Mouse (Mus musculus): ENCODE results near the gene Diablo. TPM values are rescaled to one million over a fixed set of nuclear protein-coding genes. Genes with fewer than 3 reads are reported as not detected.

Gene Diablo
- polyA plus RNA-seq (2017; shearing (Covaris generic)): 117 TPM

DNA sequence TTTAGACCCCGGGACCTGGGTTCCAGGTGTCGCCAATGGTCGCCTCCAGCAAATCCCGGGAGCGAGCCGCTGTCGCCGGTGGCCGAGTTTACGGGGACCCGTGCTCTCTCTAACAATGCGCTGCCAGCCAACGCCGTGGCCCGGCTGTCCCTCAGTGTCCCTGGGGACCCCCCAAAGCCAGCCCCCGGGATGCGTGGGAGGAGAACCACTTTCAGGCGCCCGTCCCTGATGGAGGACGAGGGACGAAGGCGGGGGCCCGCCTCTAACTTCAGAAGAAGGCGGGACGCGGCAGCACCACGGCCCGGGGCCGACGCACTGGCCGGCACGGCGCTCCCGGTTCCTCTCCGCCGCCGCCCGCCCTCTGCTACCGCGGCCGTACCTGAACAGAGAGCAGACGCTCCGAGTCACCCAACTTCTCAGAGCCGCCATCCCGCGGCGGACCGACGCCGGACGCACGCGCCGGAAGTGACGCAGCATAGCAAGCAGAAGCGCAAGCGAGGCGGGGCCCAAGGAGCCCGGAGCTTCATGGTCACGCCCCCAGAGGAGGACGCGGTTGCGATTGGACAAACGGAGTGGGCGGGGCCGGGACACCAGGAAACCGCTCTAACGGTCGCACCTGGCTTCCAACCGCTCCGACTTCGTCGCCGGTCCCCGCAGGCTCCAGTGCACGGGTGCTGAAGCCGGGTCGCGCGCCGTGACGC is at the start of gene Diablo:
Diablo (minus strand) TSS at position 485 of the 701 bp plus-strand sequence.

DNA sequence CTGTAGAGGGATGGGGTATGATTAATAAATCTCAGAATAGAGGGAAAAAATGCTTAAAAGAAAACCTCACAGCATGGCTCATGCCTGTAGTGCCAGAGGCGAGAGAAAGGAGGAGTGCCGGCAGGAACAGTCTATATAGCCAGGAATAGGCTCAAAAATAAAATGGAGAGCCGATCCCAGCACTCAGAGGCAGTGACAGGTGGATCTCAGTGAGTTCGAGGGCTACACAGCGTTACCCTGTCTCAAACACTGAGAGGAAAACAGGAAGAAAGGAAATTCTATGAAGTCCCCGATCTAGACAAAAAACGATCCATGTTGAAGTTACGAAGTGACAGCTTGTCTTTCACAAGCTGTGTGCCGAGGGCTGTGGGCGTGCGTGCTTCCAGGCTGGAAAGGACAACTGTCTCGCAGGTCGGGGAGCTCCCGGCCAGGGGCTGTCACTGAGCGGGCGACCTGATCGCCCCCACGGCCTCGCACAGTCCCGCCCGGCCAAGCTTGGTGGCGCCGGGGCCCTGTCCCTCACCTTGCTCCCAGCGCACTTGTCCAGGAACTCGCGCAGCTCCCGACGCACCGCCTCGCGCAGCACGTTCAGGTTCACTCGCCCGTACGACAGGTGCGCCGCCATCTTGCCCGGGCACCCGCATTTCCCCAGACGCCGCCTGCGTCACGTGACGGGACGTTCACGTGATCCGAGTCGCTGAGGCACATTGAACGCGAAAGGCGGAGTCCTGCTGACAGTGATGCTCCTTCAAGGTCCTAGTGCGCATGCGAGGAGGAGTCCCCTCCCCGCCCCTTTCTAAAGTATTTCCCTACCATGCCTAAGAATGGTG is 48.6 kb upstream of the Diablo start, which contains the start of gene Vps33a:
Vps33a (minus strand) TSS at position 682 of the 830 bp plus-strand sequence.

DNA sequence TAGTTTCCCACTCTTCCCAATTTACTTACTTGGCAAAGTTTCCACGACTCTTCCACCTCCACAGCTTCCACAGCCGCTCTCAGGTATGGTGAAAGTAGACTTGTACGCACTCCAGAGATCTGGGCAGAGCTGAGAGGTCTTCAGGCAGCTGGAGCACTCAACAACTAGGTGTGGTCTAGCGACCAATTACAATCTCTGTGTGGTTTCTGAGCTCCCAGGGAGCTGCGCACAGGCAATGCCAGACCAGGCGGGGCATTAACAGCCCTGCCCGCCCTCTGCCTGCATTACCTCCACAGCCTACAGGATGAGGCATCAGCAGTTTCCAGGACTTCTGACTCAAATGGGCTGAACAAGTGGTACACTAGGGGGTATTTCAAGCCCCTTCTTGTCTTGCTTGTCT is 1.3 kb upstream of the Diablo start, which contains the start of gene Gm49027:
Gm49027 (minus strand) TSS at position 208 of the 400 bp plus-strand sequence.

DNA sequence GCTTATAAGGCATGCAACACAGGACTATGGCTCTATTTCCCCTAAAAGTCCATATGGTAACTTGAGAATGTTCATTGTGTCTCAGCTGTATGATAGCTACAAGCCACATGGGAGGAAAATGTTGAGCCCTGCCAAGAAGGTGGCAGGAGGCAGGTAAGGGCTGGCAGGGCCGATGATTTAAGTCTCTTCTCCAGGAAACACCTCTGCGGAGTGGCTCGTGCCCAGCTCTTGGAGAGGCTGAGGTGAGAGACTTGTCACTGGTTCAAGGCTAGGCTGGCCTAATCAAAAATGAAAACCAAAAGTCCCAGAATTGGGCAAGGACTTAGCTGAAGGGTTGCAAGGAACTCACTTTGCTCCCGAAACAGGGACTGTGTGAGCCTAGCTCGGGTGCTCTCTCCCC is 13.8 kb downstream of the Diablo start, which contains the start of gene B3gnt4:
B3gnt4 (plus strand) TSS at position 301 of the 400 bp plus-strand sequence.

DNA sequence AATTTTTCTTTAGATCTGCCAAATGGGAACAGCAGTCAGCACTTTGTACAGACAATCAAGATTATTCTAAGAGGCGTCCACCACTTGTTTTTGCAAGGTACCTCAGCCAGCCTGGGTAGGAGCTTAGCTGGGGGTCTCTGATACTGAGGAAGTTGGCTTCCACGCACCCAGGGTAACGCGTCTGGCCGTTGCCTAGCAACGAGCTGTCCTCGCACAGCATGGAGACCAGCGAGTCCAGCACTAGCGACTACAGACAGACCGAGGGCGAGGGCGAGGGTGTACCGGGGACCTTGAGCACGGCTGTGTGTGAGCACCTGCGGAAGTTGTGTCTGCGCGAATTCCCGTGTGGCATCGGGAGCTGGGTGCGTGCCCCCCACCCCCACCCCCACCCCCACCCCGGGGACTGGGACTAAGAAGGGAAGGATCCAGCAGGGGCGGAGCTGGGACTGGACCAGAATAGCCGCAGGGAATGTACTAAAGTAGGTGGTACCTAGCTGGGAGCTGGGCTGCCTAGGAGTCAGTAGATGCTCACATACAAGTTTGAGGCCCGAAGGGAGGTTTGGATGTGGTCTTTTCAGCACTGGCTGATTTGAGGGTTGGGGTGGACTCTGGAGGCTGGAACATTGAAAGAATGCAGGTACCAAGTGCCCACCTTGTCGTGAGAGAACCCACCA is 34.7 kb downstream of the Diablo start, which contains the start of the genes Lrrc43 and Il31:
Lrrc43 (plus strand) TSS at position 194 of the 674 bp plus-strand sequence.
Il31 (minus strand) TSS at position 378 of the 674 bp plus-strand sequence.

Other genes starting within 250 kb of the Diablo start
- 7.8 TPM for gene Bcl7a, start 180.3 kb downstream of the Diablo start, polyA plus RNA-seq (2017; shearing (Covaris generic))
- gene Mlxip, start 129.4 kb downstream of the Diablo start, polyA plus RNA-seq (2017; shearing (Covaris generic)): 56.6 TPM
- gene Lrrc43, start 34.9 kb downstream of the Diablo start, polyA plus RNA-seq (2017; shearing (Covaris generic)): not detected
- gene Il31, start 34.7 kb downstream of the Diablo start, polyA plus RNA-seq (2017; shearing (Covaris generic)): not detected
- 0.14 TPM for gene B3gnt4, start 13.7 kb downstream of the Diablo start, polyA plus RNA-seq (2017; shearing (Covaris generic))
- gene Gm49027, start 1.3 kb upstream of the Diablo start, polyA plus RNA-seq (2017; shearing (Covaris generic)): 0.95 TPM
- gene Vps33a, start 48.9 kb upstream of the Diablo start, polyA plus RNA-seq (2017; shearing (Covaris generic)): 49.8 TPM
- 76.0 TPM for gene Clip1, start 160.4 kb upstream of the Diablo start, polyA plus RNA-seq (2017; shearing (Covaris generic))
- 98.1 TPM for gene Zcchc8, start 196.9 kb upstream of the Diablo start, polyA plus RNA-seq (2017; shearing (Covaris generic))
- 176 TPM for gene Rsrc2, start 225.2 kb upstream of the Diablo start, polyA plus RNA-seq (2017; shearing (Covaris generic))
- gene Kntc1, start 225.5 kb upstream of the Diablo start, polyA plus RNA-seq (2017; shearing (Covaris generic)): 1.8 TPM